Mouse (Mus musculus) testis, postnatal 10 days (tissue): Measurements from ENCODE around the gene Rpl39l.
A peak's percentile ranks its signal among the peaks of the same experiment; 100 is the strongest.
"Not testable (repeated sequence)": the region's sequence is repeated elsewhere in the genome, so short reads cannot be mapped to it uniquely, and the experiment has no call there.

ENCODE experiments used
- DNase-seq: peaks from one replicate; pipeline ENCODE4 v3.0.0; 2021; ENCODE audit warnings: low spot score

The Rpl39l gene

DNA sequence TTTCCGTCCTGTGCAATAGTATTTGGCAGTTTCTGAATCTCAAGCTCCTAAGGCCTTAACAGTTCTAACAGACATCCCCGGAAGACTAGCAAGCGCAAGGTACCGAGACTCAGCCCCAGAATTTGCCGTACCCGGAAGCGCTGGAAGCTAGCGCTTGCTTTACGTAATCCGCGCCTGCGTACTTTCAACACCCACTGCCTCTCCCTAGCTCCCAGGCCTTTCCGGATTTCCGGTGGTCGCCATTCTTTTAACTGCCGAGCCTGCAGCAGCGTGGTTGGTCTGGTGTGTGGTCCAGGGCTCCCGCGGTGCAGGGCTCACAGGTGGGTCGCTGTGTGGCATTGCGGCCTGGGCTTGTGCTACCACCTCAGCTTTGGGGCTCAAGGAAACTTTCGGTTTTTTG lies at the start of gene Rpl39l:
Gene Rpl39l, plus strand, starts transcription at position 222 of the 400 bp plus-strand sequence.
- peak; percentile 40 for DNase-seq

GRCm38 (mm10) chr16:10127586-10127985 lies 42.4 kb upstream of the Rpl39l start:
- no peak for DNase-seq

DNA sequence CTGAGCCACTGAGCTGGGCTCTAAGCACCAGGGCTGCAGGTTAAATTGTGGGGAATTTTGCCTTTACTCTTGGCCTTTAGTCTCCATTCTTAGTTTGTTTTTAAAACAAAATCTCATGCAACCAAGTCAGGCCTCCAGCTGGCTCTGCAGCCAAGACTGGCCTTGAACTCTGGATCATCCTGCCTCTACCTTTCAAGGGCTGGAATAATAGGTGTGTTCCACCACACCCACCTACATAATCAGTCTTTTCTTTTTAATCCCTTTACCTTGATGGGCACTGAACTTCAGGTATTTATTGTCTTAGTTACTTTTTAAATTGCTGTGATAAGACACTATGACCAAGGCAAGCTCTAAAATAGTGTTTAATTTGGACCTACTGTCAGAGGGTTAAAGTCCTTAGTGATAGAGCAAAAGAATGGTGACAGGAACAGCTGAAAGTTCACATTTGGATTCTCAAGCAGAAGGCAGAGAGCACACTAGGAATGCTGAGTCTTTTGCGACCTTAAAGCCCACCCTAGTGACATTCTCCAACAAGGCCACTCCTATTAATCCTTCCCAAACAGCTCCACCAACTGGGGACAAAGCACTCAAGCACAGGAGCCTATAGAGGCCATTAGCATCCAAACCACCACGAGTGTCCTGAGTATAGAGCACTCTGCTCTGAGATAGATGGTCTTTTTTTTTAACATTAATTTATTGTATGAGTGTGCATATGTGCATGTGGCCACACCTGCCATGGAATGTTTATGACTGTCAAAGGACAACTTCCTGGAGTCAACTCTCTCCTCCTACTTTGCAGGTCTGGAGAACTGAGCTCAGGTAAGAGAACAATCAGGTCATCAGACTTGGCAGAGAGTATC lies 40.7 kb upstream of the Rpl39l start:
- DNase-seq: no peak

- no peak for DNase-seq
Observed at GRCm38 (mm10) chr16:10143166-10143565, 26.9 kb upstream of the Rpl39l start.

DNA sequence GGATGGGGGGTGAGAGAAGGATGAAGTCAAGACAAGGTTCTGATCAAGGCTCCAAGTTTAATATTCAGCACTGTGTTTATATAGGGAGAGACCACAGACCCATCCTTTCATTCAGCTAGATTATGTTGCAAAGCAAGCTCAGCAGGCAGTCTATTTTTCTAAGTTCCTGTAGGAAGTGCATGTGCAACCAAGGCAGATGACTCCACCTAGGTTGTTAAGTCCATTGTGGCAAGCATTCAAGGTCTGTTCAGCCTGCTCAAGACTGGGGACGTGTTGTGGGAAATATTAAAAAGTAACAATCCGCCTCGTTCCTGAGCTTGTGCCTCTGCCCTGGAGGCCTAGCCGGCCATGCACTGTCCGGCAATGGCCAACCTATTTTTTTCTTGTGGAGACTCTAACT lies 22.6 kb upstream of the Rpl39l start:
- DNase-seq: no peak

DNA sequence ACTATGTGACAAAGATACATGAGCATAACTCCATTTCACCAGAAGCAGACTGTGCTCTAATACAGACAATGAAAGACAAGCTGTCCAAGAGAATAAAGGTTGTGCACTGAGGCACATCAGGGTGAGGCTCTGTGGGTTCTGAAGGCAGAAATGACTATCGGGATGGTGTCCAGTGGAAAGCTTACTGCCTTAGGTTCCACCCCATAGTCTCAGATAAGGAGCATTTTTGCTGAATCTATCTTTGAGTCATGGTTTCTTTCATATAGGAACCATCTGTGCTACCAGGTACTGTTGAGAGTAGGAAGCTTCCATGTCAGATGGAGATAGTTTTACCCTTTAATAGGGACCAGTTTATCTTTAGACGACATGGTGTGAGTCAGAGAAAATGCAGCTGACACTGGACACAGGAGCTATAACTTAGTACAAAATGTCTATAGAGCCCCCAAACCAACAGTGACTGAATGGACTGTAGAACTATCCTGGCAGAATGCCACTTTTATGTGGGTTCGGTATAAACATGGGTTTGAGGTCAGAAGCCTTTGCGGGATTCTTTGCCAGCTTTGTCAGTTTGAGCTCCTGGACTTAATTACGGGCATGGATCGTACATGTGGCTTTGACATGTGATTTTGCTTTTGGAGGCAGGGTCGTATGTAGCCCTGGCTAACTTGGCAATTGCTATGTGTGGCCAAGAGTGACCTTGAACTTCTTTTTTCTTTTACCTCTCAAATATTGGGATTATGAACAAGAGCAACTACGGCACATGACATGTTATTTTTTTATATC lies 712 bp upstream of the Rpl39l start:
- no peak for DNase-seq

DNA sequence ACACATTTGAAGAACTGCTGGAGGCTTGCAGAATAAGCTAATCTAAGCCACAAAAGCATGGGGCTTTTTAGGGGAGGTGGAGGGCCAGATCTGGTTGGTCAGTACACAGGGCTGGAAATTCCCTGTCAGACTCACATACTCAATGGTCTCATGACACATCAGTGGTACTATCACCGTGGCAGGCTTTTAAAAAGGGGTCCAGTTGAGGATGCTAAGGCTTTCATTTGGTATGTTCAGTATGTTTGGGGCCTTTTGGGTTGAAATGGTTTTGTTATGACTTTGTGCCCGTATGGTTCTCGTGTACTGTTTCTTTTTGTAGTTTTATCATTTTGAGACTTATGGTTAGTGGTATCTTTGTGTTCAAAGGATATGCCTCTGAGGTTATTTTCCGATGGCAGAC lies 1.2 kb downstream of the Rpl39l start:
- no peak for DNase-seq

DNA sequence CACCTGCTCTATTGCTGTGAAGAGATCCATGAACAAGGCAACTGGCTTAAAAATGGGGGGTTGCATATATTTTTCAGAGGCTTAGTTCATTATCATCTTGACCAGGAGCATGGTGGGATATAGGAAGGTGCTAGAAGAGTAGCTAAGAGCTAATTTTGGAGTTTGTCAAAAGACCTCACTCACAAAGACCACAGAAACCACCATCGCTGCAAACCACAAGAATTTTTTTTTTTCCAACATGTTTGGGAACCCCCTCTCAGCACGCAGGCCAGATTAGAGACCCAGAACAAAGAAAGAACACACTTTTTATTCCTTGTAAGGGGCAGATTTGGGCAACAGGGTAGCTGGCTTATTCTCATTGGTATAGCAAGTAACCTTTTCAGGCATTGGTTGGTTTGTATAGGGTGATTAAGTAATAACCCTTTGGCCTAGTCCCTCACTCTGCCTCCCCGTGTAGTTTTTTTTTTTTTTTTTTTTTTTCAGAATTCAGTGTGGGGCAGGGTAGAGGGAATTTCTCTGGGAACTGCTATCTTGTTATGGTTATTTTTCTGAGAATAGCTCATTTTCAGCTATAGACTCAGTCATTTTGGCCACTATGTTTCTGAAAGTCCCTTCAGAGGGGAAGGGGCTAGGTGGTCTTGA lies 2.3 kb downstream of the Rpl39l start:
- DNase-seq: no peak

DNA sequence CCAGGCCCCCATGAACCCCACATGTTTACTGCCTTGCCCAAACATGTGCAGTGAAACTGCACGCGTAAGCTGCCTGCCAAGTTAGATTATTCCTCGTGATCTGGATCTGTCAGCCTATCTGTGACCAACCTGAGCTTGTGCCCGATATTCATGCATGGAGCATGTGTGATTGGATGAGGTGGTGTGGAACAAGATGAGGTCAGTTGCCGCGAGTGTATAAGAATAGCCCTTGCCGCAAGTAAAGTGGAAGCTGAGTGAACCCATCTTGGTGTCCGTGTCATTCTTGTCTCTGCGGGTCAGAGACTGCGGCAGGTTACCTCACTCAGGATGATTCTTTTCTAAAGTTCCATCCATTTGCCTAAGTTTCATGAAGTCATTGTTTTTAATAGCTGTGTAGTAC lies 17.4 kb downstream of the Rpl39l start:
- not testable (repeated sequence) for DNase-seq

- peak; percentile 96 for DNase-seq
Observed at GRCm38 (mm10) chr16:10192679-10193506, 22.9 kb downstream of the Rpl39l start, which contains the start of gene Atf7ip2. Gene Atf7ip2 (plus strand): TSS chr16:10192712.

DNA sequence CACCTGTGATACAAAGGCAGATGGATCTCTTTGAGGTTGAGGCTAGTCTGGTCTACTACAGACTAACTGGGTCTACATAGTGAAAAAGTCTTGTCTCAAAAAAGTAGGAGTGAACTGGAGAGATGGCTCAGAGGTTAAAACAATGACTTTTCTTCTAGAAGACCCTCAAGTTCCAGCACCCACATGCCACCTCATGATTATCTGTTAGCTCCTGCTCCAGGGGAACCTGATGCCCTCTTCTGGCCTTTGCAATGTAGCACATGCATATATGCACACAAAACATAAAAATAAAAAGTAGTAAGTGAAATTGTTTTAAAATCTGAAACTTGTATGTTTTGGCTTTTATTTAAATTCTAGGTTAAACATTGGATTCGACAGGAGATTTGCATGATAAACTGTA lies 38.8 kb downstream of the Rpl39l start:
- no peak for DNase-seq

DNA sequence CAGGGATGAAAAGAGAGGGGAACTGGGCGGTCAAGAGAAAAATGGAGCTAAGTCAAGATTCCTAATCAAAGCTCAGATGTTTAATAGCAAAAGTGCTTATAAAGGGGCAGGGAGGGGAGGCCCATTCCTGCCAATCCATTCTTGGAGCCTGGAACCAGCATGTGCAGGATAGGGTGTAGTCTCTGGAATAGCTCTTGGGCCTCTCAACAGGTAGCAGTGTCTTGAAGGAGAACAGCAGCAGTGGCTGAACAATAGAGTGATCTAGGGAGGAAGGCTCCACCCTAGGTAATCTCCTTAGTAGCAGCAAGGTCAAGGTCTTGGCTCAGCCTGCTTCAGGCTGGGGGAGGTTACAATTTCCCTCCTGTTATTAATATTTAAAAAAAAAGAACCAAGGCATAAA lies 46.3 kb downstream of the Rpl39l start:
- DNase-seq: not testable (repeated sequence)

- DNase-seq: not testable (repeated sequence)
Observed at GRCm38 (mm10) chr16:10217020-10217419, 47.0 kb downstream of the Rpl39l start.
